Mouse (Mus musculus) spleen, adult 12 weeks (tissue): ENCODE results near the gene Ssbp4.

Source experiments
- DNase-seq: peaks from one replicate; pipeline ENCODE4 v3.0.0; 2022; ENCODE audit warnings: low spot score

Gene Ssbp4

GRCm38 (mm10) chr8:70630532-70631381 is 22.1 kb upstream of the Ssbp4 start:
- DNase-seq = no peak

GRCm38 (mm10) chr8:70629574-70630531 is 21.2 kb upstream of the Ssbp4 start:
- peak; percentile 85 for DNase-seq

GRCm38 (mm10) chr8:70628986-70629490 is 20.4 kb upstream of the Ssbp4 start:
- DNase-seq = no peak

- DNase-seq = no peak
Measured at GRCm38 (mm10) chr8:70627041-70627440, 18.4 kb upstream of the Ssbp4 start.

GRCm38 (mm10) chr8:70625104-70625503 is 16.4 kb upstream of the Ssbp4 start:
- no peak for DNase-seq

GRCm38 (mm10) chr8:70622220-70622619 is 13.5 kb upstream of the Ssbp4 start:
- DNase-seq = peak; percentile 50

GRCm38 (mm10) chr8:70618888-70619334 is 10.2 kb upstream of the Ssbp4 start:
- peak; percentile 81 for DNase-seq

GRCm38 (mm10) chr8:70617985-70618384 is 9.3 kb upstream of the Ssbp4 start:
- DNase-seq = no peak

GRCm38 (mm10) chr8:70616645-70617044 is 8.0 kb upstream of the Ssbp4 start:
- DNase-seq = no peak

GRCm38 (mm10) chr8:70615894-70616293 is 7.2 kb upstream of the Ssbp4 start, which contains the start of gene Lrrc25:
Gene Lrrc25 (plus strand): TSS chr8:70616155.
- no peak for DNase-seq

GRCm38 (mm10) chr8:70615281-70615680 is 6.6 kb upstream of the Ssbp4 start:
- no peak for DNase-seq

GRCm38 (mm10) chr8:70614469-70614868 is 5.8 kb upstream of the Ssbp4 start:
- DNase-seq = no peak

- no peak for DNase-seq
Measured at GRCm38 (mm10) chr8:70613763-70614162, 5.1 kb upstream of the Ssbp4 start.

- DNase-seq = peak; percentile 85
Measured at GRCm38 (mm10) chr8:70611849-70612248, 3.2 kb upstream of the Ssbp4 start.

- peak; percentile 82 for DNase-seq
Measured at GRCm38 (mm10) chr8:70610796-70611771, 2.4 kb upstream of the Ssbp4 start.

- peak; percentile 66 for DNase-seq
Measured at GRCm38 (mm10) chr8:70609849-70610795, 1.4 kb upstream of the Ssbp4 start.

- DNase-seq = no peak
Measured at GRCm38 (mm10) chr8:70609368-70609848, 736 bp upstream of the Ssbp4 start.

- DNase-seq = no peak
Measured at GRCm38 (mm10) chr8:70607898-70608748, 549 bp downstream of the Ssbp4 start.

GRCm38 (mm10) chr8:70607603-70607897 is 1.1 kb downstream of the Ssbp4 start:
- DNase-seq = no peak
